7 mouse cellular contexts compared by ENCODE assay signal in genomic region chr5:105699141-105700069, GRCm38 (mm10). TPM values are rescaled to one million over a fixed set of nuclear protein-coding genes. Genes with fewer than 3 reads are reported as not detected.
DNase-seq lines count a peak whose midpoint lies in the region; ATAC-seq lines count a peak whose summit lies in the region.

Gene Lrrc8d, plus strand, starts transcription at chr5:105699969.

- no peaks in the 10 kb centered on the region for H3K9me3 ChIP-seq in embryonic facial prominence, embryonic 10.5 days
- H3K9me3 ChIP-seq in limb, embryonic 11.5 days (ENCODE audit: control insufficient read depth, low read length): no peaks in the 10 kb centered on the region
- H3K9me3 ChIP-seq in midbrain, embryonic 13.5 days: no peaks in the 10 kb centered on the region

- peak within 1 kb of the TSS; percentile 98 for H3K27ac ChIP-seq in embryonic facial prominence, embryonic 10.5 days (replicated peaks)
- peak within 1 kb of the TSS; percentile 30; the same call in 1 of the 2 replicates for H3K27ac ChIP-seq in limb, embryonic 11.5 days (replicated peaks; ENCODE audit: low read depth, low read length)
- peak within 1 kb of the TSS; percentile 97 for H3K27ac ChIP-seq in midbrain, embryonic 13.5 days

- peak; percentile 82 for DNase-seq in adrenal gland, adult 8-10 months
- DNase-seq in embryonic facial prominence, embryonic 10.5 days (ENCODE audit: low spot score): peak; percentile 93
- peak; percentile 99 for DNase-seq in heart, adult 11 months
- peak; percentile 93 for DNase-seq in kidney, adult 18-20 months
- DNase-seq in limb, embryonic 11.5 days (ENCODE audit: low spot score): peak; percentile 86
- DNase-seq in spleen, adult 12 weeks (ENCODE audit: low spot score): peak; percentile 69

- peak; percentile 90 for ATAC-seq in limb, embryonic 11.5 days (ENCODE audit: insufficient number of reproducible peaks, low FRiP score, low TSS enrichment, low read depth)
- peak; percentile 97 for ATAC-seq in midbrain, embryonic 13.5 days

- H3K36me3 ChIP-seq in embryonic facial prominence, embryonic 10.5 days (replicated peaks): peaks cover 20% of the 10 kb centered on the region
- H3K36me3 ChIP-seq in limb, embryonic 11.5 days (ENCODE audit: control insufficient read depth, insufficient read depth, low read length): no peaks in the 10 kb centered on the region
- H3K36me3 ChIP-seq in midbrain, embryonic 13.5 days: no peaks in the 10 kb centered on the region

- H3K9ac ChIP-seq in limb, embryonic 11.5 days (ENCODE audit: low read length): peak within 1 kb of the TSS; percentile 96
- H3K9ac ChIP-seq in midbrain, embryonic 13.5 days (replicated peaks): peak within 1 kb of the TSS; percentile 99

- WGBS in embryonic facial prominence, embryonic 10.5 days: 2% methylated on average over 60 of the region's 60 CpGs
- WGBS in limb, embryonic 11.5 days: 2% methylated on average over 60 of the region's 60 CpGs
- WGBS in midbrain, embryonic 13.5 days: 2% methylated on average over 60 of the region's 60 CpGs

- peaks cover 10% of the 10 kb centered on the region; the same call in 1 of the 2 replicates for H3K27me3 ChIP-seq in embryonic facial prominence, embryonic 10.5 days (replicated peaks; ENCODE audit: low read depth, poor library complexity, severe bottlenecking)
- H3K27me3 ChIP-seq in limb, embryonic 11.5 days (ENCODE audit: control insufficient read depth, insufficient read depth, low read length): 0 out of 2 replicates have a peak, but pooled peaks cover 2% of the 10 kb centered on the region
- H3K27me3 ChIP-seq in midbrain, embryonic 13.5 days: peaks cover 4% of the 10 kb centered on the region; the same call in 1 of the 2 replicates

- H3K4me2 ChIP-seq in limb, embryonic 11.5 days (ENCODE audit: low read depth, severe bottlenecking): peak within 1 kb of the TSS; percentile 59
- H3K4me2 ChIP-seq in midbrain, embryonic 13.5 days (replicated peaks): peak within 1 kb of the TSS; percentile 75

- H3K4me3 ChIP-seq in embryonic facial prominence, embryonic 10.5 days: peak within 1 kb of the TSS; percentile 73
- H3K4me3 ChIP-seq in limb, embryonic 11.5 days (ENCODE audit: low read depth, low read length): peak within 1 kb of the TSS; percentile 70
- peak within 1 kb of the TSS; percentile 92 for H3K4me3 ChIP-seq in midbrain, embryonic 13.5 days (replicated peaks)

- peaks cover 42% of the 10 kb centered on the region for H3K4me1 ChIP-seq in embryonic facial prominence, embryonic 10.5 days
- H3K4me1 ChIP-seq in limb, embryonic 11.5 days (ENCODE audit: control insufficient read depth, insufficient read depth, low read length): 0 out of 2 replicates have a peak, but pooled peaks cover 4% of the 10 kb centered on the region
- peaks cover 45% of the 10 kb centered on the region for H3K4me1 ChIP-seq in midbrain, embryonic 13.5 days (replicated peaks)

RNA-seq across cellular contexts. Expression of gene Lrrc8d, which starts in this region (rescaled TPM):
- 100 to 1,000 TPM; 129 to 144 (median 136) TPM for total RNA-seq in adrenal gland, adult 8-10 months (2022)
- polyA plus RNA-seq in embryonic facial prominence, embryonic 10.5 days (2016; fragmentation: Nextera tagmentation; extraction: Ambion mirVana): 22.2 TPM in 2 replicates
- polyA plus RNA-seq in limb, embryonic 11.5 days (2014; fragmentation: Nextera tagmentation; extraction: Ambion mirVana): 18.3 and 21.4 TPM in 2 replicates
- polyA plus RNA-seq in midbrain, embryonic 13.5 days (2015; fragmentation: Nextera tagmentation; extraction: Ambion mirVana): 30.4 and 32.3 TPM in 2 replicates

Comparison
In these comparisons a context has a peak if more than half of its experiments do, and no peak if none do; other contexts are left out.
1. Peak in every context shown above with its lines: DNase-seq, ATAC-seq, H3K4me3 ChIP-seq and H3K27ac ChIP-seq.
2. H3K27ac ChIP-seq: peak in every context shown above with its lines; median percentile 98 in embryonic facial prominence, embryonic 10.5 days; 97 in midbrain, embryonic 13.5 days; 30 in limb, embryonic 11.5 days.